Mouse (Mus musculus) right cerebral cortex, postnatal 4 days (tissue): Measurements from ENCODE around the gene Vps54.

Source experiments
- DNase-seq: peaks from one replicate; pipeline ENCODE4 v3.0.0-alpha.2; 2022

Gene Vps54

DNA sequence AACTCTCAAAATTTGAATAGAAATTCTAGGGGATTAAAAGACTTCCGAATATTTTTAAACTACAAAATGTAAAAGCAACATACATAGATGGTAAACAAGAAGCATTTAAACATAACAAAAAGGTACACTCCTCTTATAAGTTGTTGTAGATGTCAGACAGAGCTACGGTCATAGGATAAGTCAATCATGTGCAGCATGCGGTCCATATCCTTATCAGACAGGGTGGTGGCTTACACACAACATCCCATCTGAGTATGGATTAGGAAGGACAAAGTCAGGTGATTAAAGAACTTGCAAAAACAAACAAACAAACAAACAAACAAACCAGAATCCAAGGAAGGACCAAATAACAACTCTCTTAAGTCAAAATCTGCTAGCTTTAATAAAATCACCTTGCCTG, 106.9 kb downstream of the Vps54 start:
- no peak for DNase-seq

- no peak for DNase-seq
Observed at GRCm38 (mm10) chr11:21348890-21349289, 109.8 kb downstream of the Vps54 start.

- no peak for DNase-seq
Observed at GRCm38 (mm10) chr11:21351296-21351695, 112.2 kb downstream of the Vps54 start.

GRCm38 (mm10) chr11:21363144-21363940, 124.3 kb downstream of the Vps54 start:
- no peak for DNase-seq

DNA sequence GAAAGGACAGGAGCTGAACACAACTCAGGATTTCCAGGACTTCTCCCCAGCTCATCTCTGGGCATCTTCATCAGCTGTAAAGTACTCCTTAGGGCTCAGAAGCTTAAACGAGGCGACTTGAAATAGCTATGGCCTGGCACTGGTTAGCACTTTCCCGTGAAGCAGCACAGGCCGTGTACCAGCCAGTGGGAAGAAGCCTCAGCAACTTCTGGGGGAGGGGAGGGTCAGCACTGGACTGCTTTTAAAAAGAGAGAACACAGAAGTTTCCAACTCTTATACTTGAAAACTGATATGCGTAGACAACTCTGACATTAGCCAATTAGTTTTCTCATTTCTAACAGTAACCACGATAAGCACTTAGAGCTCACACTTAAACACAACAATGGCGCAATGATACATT, 129.4 kb downstream of the Vps54 start:
- DNase-seq: no peak

- DNase-seq: no peak
Observed at GRCm38 (mm10) chr11:21369248-21370016, 130.4 kb downstream of the Vps54 start.

GRCm38 (mm10) chr11:21370399-21371121, 131.5 kb downstream of the Vps54 start:
- no peak for DNase-seq
